Mouse (Mus musculus) T-helper 1 cell (primary cell): ENCODE data around the gene Tnfaip8l1.

ENCODE experiments used
- in situ Hi-C: fragments of 300-600 bp; cut with MboI, MseI; formaldehyde crosslinking; loops from one replicate; pipeline ENCODE4 v1.15.1; 2025; ENCODE audit warnings: high pct_unique_total_duplicates

The Tnfaip8l1 gene

GRCm38 (mm10) chr17:56218377-56219191 lies 56.3 kb downstream of the Tnfaip8l1 start, which contains the start of gene Dpp9:
TSS of gene Dpp9 (minus strand) at chr17:56218905.
- in situ Hi-C loops = loop anchor here (5.0 kb wide), 1 partner anchor 39 kb away; the partner anchor contains the start of gene Fem1a

DNA sequence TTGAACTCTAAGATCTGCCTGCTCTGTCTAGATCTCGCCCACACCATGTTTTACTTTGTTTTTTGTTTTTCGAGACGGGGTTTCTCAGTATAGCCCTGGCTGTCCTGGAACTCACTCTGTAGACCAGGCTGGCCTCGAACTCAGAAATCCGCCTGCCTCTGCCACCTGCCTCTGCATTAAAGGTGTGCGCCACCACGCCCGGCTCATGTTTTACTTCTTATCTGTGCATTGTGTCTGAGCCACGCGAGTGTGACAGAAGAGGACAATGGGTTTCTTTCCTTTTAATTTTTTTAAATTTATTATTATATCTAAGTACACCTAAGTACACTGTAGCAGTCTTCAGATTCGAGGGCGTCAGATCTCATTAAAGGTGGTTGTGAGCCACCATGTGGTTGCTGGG lies 57.0 kb downstream of the Tnfaip8l1 start:
- in situ Hi-C loops = loop anchor here (5.0 kb wide), 1 partner anchor 38 kb away; the partner anchor contains the start of gene Fem1a

DNA sequence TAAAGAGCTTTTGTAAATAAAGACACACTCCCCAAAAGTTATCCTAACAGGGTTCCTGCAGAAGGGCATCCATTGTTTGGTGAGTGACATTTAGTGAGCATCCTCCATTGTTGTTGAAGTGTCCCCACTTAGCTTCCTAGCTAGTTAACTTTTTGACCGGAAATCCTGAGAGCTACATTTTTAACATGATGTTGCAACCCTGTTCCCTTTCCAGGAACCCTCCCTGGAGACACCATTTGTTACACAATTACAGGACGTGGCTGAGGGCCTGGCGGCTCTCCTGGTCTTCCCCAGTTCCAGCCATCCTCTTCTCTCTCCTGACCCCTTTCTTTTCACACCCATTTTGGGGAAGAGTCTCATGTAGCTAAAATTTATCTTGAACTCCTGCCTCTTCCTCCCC lies 57.5 kb downstream of the Tnfaip8l1 start:
- in situ Hi-C loops = loop anchor here (5.0 kb wide), 1 partner anchor 37 kb away; the partner anchor contains the start of gene Fem1a
